Mouse (Mus musculus) heart, postnatal 0 days (tissue): ENCODE results near the gene Olfr1313.

Experiments
- CTCF ChIP-seq: IDR thresholded peaks from 2 replicates; pipeline ENCODE4 v1.5.1; 2016; ENCODE audit warnings: antibody characterized with exemption, control low read depth, low read depth
- EP300 ChIP-seq: IDR thresholded peaks from 2 replicates; pipeline ENCODE4 v1.6.1; 2016; ENCODE audit warnings: antibody characterized with exemption, low read depth

- no peak for TF ChIP-seq CTCF
- TF ChIP-seq EP300: no peak
These were observed 19.0 kb upstream of the Olfr1313 start, which contains the start of gene Olfr1314 for GRCm38 (mm10) chr2:112096681-112097080.
